Mouse (Mus musculus) bone marrow, adult 2 months (tissue): ENCODE data around the gene Fstl4.

ENCODE experiments used
- CTCF ChIP-seq: fragments of 200-500 bp; IDR thresholded peaks from 2 replicates; pipeline ENCODE4 v1.5.1; 2011; ENCODE audit warnings: low read length, control low read depth; ENCODE audit not compliant: control insufficient read depth, insufficient read depth
- POLR2A ChIP-seq: fragments of 200-500 bp; IDR thresholded peaks from 2 replicates; pipeline ENCODE4 v1.6.1; 2011; ENCODE audit warnings: low read depth, mild to moderate bottlenecking, control low read depth, low read length, borderline replicate concordance; ENCODE audit not compliant: control insufficient read depth

GRCm38 (mm10) chr11:52722706-52723105 lies 41.7 kb upstream of the Fstl4 start:
- TF ChIP-seq CTCF (no peak), POLR2A (no peak)
